Mouse (Mus musculus): Measurements from ENCODE around the gene Hdac1. TPM values are rescaled to one million over a fixed set of nuclear protein-coding genes. Genes with fewer than 3 reads are reported as not detected.
A peak's percentile ranks its signal among the peaks of the same experiment; 100 is the strongest.
"Not testable (repeated sequence)": the region's sequence is repeated elsewhere in the genome, so short reads cannot be mapped to it uniquely, and the experiment has no call there.

Hdac1 gene
- polyA plus RNA-seq, 1 experiment from 2014 or later: 77.8 TPM

DNA sequence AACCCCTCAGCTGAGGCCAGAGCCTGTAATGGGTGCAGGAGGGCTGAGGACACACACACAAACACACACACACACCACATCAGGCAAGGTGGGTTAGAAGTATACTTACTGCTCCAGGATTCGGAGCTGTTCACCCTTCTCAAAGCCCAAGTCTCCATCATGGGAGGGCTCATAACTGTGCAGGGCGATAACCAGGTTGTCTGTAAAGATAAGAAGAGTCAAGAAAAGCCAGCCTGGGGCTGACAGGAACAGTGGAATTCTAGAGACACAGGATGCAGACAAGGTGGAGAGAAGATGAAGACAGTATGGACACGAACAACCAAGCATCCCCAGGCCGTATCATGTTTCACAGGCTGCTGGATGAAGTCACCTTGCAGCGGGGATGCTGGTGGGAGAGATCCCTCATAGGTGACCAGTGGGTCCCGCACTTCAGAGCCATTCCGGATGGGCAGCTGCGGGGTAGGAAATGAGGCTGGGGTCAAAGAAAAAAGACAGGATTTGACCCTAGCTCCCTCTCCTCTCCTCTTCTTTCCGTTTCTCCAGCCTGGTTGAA, 14.8 kb upstream of the Hdac1 start:
- peaks cover 20% of the 10 kb centered on the region for H3K4me1 ChIP-seq
- H3K27me3 ChIP-seq (replicated peaks): no peaks in the 10 kb centered on the region
- H3K4me2 ChIP-seq: peak overlapping the region; percentile 94
- H3K27ac ChIP-seq (replicated peaks): peak overlapping the region; percentile 84
- 84% methylated on average over 9 of the region's 9 CpGs for WGBS
- no peak for ATAC-seq (ENCODE audit: low FRiP score)
- H3K9me3 ChIP-seq (replicated peaks): no peaks in the 10 kb centered on the region
- H3K36me3 ChIP-seq: no peaks in the 10 kb centered on the region
- H3K4me3 ChIP-seq (replicated peaks): no peak overlapping the region
- no peak overlapping the region for H3K9ac ChIP-seq (replicated peaks)

DNA sequence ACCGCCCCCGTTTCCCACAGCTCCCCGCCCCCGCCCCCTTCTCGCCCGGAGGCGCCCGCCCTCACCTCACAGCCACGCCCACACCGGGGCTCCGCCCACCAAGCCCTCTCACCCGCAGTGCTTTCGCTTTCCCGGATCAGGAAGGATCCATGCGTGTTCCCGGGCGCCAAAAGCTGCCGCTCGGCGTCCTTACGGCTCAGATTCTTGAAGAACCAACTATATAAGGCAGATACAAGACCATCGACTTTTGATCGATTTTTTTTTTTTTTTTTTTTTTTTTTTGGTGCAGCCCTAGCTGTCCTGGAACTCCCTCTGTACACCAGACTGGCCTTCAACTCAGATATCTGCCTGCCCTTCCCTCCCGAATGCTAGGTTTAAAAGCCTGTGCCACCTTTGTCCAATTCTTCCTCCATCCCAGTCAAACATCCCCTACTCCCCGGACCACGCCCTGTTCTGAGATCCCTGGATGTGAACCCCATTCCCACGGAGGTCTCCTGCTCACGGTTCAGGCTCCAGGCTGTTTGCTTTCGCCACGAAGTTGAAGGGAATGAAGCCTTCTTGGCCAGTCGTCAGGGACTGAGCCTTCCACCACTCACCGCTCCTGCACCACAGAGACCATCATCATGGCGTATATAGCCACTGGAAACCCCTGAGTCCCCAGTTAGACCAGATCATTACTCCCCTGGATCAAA, 14.2 kb upstream of the Hdac1 start:
- ATAC-seq (ENCODE audit: low FRiP score): peak; percentile 85
- Histone ChIP-seq H3K36me3 (no peaks in the 10 kb centered on the region), H3K27me3 (replicated peaks) (no peaks in the 10 kb centered on the region), H3K9ac (replicated peaks) (peak overlapping the region; percentile 55), H3K4me3 (replicated peaks) (peak overlapping the region; percentile 50), H3K4me2 (peak overlapping the region; percentile 94), H3K9me3 (replicated peaks) (no peaks in the 10 kb centered on the region), H3K27ac (replicated peaks) (peak overlapping the region; percentile 84), H3K4me1 (peaks cover 20% of the 10 kb centered on the region)
- 8% methylated on average over 32 of the region's 33 CpGs for WGBS

DNA sequence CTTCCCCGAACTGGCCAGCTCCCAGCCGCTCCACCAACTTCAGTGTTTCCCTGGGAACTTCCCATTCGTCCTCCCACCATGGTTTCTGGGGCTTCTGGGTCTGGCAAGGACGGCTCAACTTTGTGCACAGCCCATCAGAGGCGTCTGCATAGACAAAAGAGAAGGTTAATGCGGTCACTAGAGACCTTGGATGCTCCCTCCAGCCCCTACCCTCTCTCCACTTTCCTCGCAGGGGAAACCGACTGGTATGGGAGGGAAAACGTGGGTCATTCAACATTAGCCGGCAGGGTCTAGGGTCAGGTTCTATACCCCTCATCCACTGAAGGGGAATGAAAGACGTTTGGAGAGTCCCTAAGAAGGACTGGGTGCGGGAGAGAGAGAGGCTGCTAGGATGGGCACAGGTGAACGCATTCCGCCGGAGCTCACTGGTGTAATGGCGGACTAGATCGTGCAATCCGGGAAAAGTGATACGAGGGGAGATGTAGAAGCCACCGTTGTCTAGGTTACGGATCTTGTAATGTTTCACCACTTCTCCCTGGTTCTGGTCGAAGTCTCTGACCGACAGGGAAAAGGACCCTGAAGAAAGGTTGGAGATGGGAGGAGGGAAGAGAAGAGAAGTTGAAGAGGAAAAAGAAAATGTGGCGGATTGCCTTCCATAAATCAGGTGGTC, 13.5 kb upstream of the Hdac1 start:
- Histone ChIP-seq H3K36me3 (no peaks in the 10 kb centered on the region), H3K4me1 (peaks cover 20% of the 10 kb centered on the region), H3K9me3 (replicated peaks) (no peaks in the 10 kb centered on the region), H3K4me3 (replicated peaks) (peak overlapping the region; percentile 50), H3K9ac (replicated peaks) (peak overlapping the region; percentile 55), H3K27me3 (replicated peaks) (no peaks in the 10 kb centered on the region), H3K27ac (replicated peaks) (peak overlapping the region; percentile 84), H3K4me2 (peak overlapping the region; percentile 94)
- peak; percentile 84 for ATAC-seq (ENCODE audit: low FRiP score)
- under 1% methylated on average over 24 of the region's 24 CpGs for WGBS

DNA sequence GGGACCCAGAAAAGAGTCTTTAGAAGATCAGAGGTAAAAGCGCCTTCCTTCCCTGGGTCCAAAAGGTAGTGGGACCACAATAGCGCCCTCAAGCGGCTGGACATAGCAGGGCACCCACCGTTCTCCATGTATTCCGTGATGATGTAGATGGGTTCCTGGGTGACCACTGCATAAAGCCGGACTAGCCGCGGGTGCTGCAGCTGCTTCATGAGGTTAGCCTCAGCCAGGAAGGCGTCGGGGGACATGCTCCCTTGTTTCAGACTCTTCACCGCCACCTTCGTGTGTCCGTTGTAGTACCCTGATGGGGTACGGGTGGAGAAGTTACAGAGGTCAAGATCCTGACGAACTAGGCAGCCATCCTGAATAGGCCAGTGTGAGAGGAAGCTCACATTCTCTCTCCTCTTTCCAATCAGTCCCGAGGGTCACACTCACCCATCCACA, 12.9 kb upstream of the Hdac1 start:
- WGBS: 3% methylated on average over 16 of the region's 16 CpGs

DNA sequence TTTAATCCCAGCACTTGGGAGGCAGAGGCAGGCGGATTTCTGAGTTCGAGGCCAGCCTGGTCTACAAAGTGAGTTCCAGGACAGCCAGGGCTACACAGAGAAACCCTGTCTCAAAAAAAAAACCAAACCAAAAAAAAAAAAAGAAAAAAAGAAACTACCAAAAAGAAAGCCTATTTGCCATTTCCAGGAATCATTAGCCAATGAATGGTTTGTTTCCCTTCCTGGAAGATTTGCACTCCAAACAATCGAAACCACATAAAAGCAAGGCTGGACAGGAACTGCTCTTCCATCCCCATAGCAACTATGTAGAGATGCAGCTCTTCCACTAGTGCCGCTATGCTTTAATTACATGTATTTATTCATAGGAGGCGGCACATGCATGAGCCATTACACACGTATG, 12.0 kb upstream of the Hdac1 start:
- H3K36me3 ChIP-seq; H3K27ac ChIP-seq (replicated peaks); H3K27me3 ChIP-seq (replicated peaks); H3K9ac ChIP-seq (replicated peaks); ATAC-seq (ENCODE audit: low FRiP score); H3K9me3 ChIP-seq (replicated peaks): not testable (repeated sequence)
- Histone ChIP-seq H3K4me1 (peaks cover 20% of the 10 kb centered on the region), H3K4me2 (peak overlapping the region; percentile 94), H3K4me3 (replicated peaks) (peak overlapping the region; percentile 50; the same call in 1 of the 2 replicates)
- WGBS: 57% methylated on average over 6 of the region's 6 CpGs

More for the DNA sequence above, 12.9 kb upstream of the Hdac1 start:
- peak overlapping the region; percentile 55 for H3K9ac ChIP-seq (replicated peaks)
- H3K4me1 ChIP-seq: peaks cover 20% of the 10 kb centered on the region
- ATAC-seq (ENCODE audit: low FRiP score): peak; percentile 18
- no peaks in the 10 kb centered on the region for H3K9me3 ChIP-seq (replicated peaks)
- H3K36me3 ChIP-seq: no peaks in the 10 kb centered on the region
- H3K4me3 ChIP-seq (replicated peaks): peak overlapping the region; percentile 50
- peak overlapping the region; percentile 94 for H3K4me2 ChIP-seq
- no peaks in the 10 kb centered on the region for H3K27me3 ChIP-seq (replicated peaks)
- peak overlapping the region; percentile 84 for H3K27ac ChIP-seq (replicated peaks)

DNA sequence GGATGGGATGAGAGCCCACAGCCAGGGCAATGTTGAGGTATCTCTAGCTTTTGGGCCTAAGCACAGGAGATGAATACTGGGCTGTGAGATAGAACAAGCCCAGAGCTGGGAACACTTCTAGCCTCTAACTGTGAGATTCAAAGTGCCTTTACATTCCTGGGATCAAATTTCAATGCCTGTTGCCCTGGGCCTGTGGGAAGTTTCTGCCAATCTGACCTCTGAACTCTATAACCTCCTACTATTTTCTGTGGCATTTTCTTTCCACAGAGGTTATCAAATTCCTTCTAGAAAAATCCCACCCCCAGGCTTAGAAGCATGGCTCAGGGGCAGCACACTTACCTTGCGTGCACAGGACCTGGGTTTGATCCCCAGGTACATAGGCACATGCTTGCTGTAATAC, 7.8 kb upstream of the Hdac1 start:
- H3K9me3 ChIP-seq (replicated peaks): no peaks in the 10 kb centered on the region
- peaks cover 4% of the 10 kb centered on the region; the same call in 1 of the 2 replicates for H3K36me3 ChIP-seq
- peaks cover 8% of the 10 kb centered on the region for H3K4me1 ChIP-seq
- H3K4me2 ChIP-seq: no peak overlapping the region
- 77% methylated on average over 1 of the region's 1 CpGs for WGBS
- H3K27me3 ChIP-seq (replicated peaks): no peaks in the 10 kb centered on the region
- H3K4me3 ChIP-seq (replicated peaks): no peak overlapping the region
- no peak overlapping the region for H3K9ac ChIP-seq (replicated peaks)
- ATAC-seq (ENCODE audit: low FRiP score): no peak
- no peak overlapping the region for H3K27ac ChIP-seq (replicated peaks)

DNA sequence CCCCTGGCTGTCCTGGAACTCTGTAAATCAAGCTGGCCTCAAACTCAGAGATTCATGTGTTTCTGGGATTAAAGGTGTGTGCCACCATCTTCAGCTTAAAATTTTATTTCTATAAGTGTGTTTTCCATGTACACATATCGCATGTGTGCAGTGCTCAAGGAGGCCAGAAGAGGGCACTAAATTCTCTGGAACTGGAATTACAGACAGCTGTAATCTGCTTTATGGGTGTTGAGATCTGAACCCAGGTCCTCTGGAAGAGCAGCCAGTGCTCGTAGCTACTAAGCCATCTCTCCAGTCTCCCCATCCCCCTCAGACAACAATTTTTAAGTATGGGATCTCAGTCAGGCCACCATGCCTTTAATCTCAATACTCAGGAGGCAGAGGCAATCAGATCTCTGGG, 6.8 kb upstream of the Hdac1 start:
- Histone ChIP-seq H3K36me3 (peaks cover 4% of the 10 kb centered on the region; the same call in 1 of the 2 replicates), H3K4me3 (replicated peaks) (no peak overlapping the region), H3K4me1 (no peaks in the 10 kb centered on the region), H3K4me2 (no peak overlapping the region), H3K9ac (replicated peaks) (no peak overlapping the region), H3K27ac (replicated peaks) (no peak overlapping the region), H3K9me3 (replicated peaks) (no peaks in the 10 kb centered on the region), H3K27me3 (replicated peaks) (no peaks in the 10 kb centered on the region)
- WGBS: 94% methylated on average over 2 of the region's 2 CpGs
- no peak for ATAC-seq (ENCODE audit: low FRiP score)

DNA sequence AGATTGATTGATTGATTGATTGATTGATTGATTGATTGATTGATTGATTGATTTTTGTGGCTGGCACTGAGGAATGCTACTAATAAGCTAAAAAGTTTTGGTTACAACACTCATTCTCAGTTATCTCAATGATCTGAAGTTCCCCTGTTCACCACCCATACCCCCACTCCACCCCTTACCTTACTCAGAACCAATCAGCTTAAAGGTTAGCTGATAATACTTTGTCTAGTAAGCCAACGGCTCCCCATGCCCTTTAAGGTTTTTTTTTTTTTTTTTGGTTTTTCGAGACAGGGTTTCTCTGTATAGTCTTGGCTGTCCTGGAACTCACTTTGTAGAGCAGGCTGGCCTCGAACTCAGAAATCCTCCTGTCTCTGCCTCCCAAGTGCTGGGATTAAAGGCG, 5.1 kb upstream of the Hdac1 start:
- not testable (repeated sequence) for H3K9ac ChIP-seq (replicated peaks); H3K27ac ChIP-seq (replicated peaks); H3K4me3 ChIP-seq (replicated peaks); ATAC-seq (ENCODE audit: low FRiP score); H3K4me1 ChIP-seq; H3K4me2 ChIP-seq; H3K27me3 ChIP-seq (replicated peaks); H3K36me3 ChIP-seq; H3K9me3 ChIP-seq (replicated peaks)
- 88% methylated on average over 4 of the region's 4 CpGs for WGBS

DNA sequence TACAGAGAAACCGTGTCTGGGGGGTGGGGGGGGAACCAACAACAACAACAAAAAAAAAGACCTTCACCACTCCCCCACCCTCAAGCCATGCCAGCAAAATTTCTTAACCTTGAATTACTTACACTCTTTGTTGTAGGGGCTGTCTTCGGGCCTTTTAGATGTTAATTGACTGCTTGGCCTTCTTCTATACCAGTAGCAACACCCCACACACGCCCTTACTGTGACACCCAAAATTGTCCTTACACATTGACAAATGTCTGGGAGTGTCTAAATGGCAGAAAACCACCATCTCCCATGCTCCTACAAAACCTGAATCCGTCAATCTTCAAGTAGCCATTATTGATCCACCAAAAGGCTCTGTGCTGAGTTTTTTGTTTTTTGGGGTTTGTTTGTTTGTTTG, 1.6 kb upstream of the Hdac1 start:
- Histone ChIP-seq H3K4me3 (replicated peaks) (no peak overlapping the region), H3K9me3 (replicated peaks) (no peaks in the 10 kb centered on the region), H3K27me3 (replicated peaks) (no peaks in the 10 kb centered on the region), H3K4me2 (no peak overlapping the region), H3K27ac (replicated peaks) (no peak overlapping the region), H3K36me3 (peaks cover 4% of the 10 kb centered on the region; the same call in 1 of the 2 replicates), H3K9ac (replicated peaks) (no peak overlapping the region), H3K4me1 (peaks cover 19% of the 10 kb centered on the region)
- 76% methylated on average over 4 of the region's 4 CpGs for WGBS
- ATAC-seq (ENCODE audit: low FRiP score): no peak

DNA sequence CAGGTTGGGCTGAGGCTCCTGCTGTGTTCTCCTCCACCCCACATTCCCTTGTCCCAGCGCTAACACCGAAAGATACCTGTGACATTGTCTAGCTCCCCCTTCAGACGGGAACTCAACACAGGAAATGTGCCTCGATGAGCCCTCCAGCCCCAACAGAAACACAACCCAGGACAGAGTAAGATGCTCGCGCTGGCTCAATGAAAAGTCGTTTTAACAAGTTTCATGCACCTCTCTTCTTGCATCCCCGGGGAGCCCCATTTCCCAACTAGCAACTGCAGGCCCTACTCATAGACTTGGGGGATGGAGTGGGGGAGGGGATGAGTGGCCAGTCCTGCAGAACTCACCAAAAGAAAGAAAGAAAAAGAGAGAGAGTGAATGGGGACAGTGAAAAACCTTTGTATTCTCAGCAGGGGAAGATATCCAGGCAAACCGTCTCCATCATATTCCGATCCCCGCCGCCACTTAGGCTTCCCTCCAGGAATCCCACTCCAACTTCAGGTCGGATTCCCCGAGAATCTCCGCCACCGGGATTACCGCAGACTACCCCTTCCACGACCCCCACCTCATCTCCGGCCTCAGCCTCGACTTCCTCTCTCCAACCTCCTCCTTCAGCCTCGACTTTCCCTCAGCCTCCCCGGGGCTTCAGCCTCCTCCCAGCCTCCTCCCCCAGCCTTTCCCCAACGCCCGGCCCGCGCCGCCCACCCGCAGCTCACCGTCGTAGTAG, 483 bp downstream of the Hdac1 start:
- peak overlapping the region; percentile 79 for H3K4me3 ChIP-seq (replicated peaks)
- peak; percentile 25 for ATAC-seq (ENCODE audit: low FRiP score)
- H3K27ac ChIP-seq (replicated peaks): peak overlapping the region; percentile 77
- no peaks in the 10 kb centered on the region; the same call in 1 of the 2 replicates for H3K36me3 ChIP-seq
- peak overlapping the region; percentile 83 for H3K4me2 ChIP-seq
- under 1% methylated on average over 29 of the region's 30 CpGs for WGBS
- peaks cover 19% of the 10 kb centered on the region for H3K4me1 ChIP-seq
- no peaks in the 10 kb centered on the region for H3K27me3 ChIP-seq (replicated peaks)
- H3K9me3 ChIP-seq (replicated peaks): no peaks in the 10 kb centered on the region
- peak overlapping the region; percentile 73 for H3K9ac ChIP-seq (replicated peaks)

DNA sequence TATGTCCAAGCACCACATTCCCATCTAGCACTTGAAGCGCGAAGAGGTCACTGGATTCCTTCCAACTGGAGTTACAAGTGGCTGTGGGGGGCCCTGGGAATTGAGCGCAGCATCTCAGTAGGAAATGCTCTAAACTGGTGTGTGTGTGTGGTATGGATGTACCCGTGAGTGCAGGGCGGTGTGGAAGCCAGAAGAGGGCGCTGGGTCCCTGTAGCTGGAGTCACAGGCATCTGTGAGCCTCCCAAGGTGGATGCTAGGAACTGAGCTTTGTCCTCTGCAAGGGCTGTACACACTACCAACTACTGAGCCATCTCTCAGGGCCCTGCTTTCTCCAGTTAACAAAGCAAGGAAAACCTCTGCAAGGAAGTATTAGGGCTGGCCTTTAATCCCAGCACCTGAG, 2.5 kb downstream of the Hdac1 start:
- Histone ChIP-seq H3K9me3 (replicated peaks) (no peaks in the 10 kb centered on the region), H3K9ac (replicated peaks) (no peak overlapping the region)
- ATAC-seq (ENCODE audit: low FRiP score): no peak

More for the DNA sequence above, 2.5 kb downstream of the Hdac1 start:
- Histone ChIP-seq H3K4me3 (replicated peaks) (no peak overlapping the region), H3K36me3 (no peaks in the 10 kb centered on the region; the same call in 1 of the 2 replicates), H3K4me1 (peaks cover 19% of the 10 kb centered on the region), H3K4me2 (no peak overlapping the region), H3K27me3 (replicated peaks) (no peaks in the 10 kb centered on the region), H3K27ac (replicated peaks) (no peak overlapping the region)
- WGBS: 92% methylated on average over 6 of the region's 6 CpGs

Measured in neural tube, embryonic 15.5 days (tissue).